Mouse (Mus musculus) limb, embryonic 13.5 days (tissue): ENCODE results near the gene Agfg1. TPM values are rescaled to one million over a fixed set of nuclear protein-coding genes. Genes with fewer than 3 reads are reported as not detected.

Source experiments
- ATAC-seq: fragments of 200-750 bp; cut with Nextera tagmentation; 2 replicates; pipeline ENCODE4 v1.8.0; 2017; ENCODE audit warnings: low read depth, moderate number of reproducible peaks, moderate TSS enrichment; ENCODE audit not compliant: low FRiP score
- H3K27ac ChIP-seq: fragments of 300-500 bp; sonication (generic); 2 replicates; pipeline ENCODE4 v1.5.1; 2015; ENCODE audit warnings: inconsistent platforms, mild to moderate bottlenecking, moderate library complexity
- H3K27me3 ChIP-seq: fragments of 300-500 bp; sonication (generic); 2 replicates; pipeline ENCODE4 v1.6.1; 2015; ENCODE audit warnings: mild to moderate bottlenecking, inconsistent platforms
- H3K36me3 ChIP-seq: fragments of 300-500 bp; sonication (generic); 2 replicates; pipeline ENCODE4 v1.6.1; 2015; ENCODE audit warnings: inconsistent platforms, mild to moderate bottlenecking, moderate library complexity
- H3K4me1 ChIP-seq: fragments of 300-500 bp; sonication (generic); 2 replicates; pipeline ENCODE4 v1.6.1; 2015; ENCODE audit warnings: inconsistent platforms
- H3K4me2 ChIP-seq: fragments of 300-500 bp; sonication (generic); replicated peaks from 2 replicates; pipeline ENCODE4 v1.6.1; 2015; ENCODE audit warnings: inconsistent platforms, mild to moderate bottlenecking, moderate library complexity
- H3K4me3 ChIP-seq: fragments of 300-500 bp; sonication (generic); 2 replicates; pipeline ENCODE4 v1.5.1; 2015; ENCODE audit warnings: moderate library complexity, mild to moderate bottlenecking, inconsistent platforms
- H3K9ac ChIP-seq: fragments of 300-500 bp; sonication (generic); 2 replicates; pipeline ENCODE4 v1.6.1; 2015; ENCODE audit warnings: mild to moderate bottlenecking, inconsistent platforms
- H3K9me3 ChIP-seq: fragments of 300-500 bp; sonication (generic); 2 replicates; pipeline ENCODE4 v1.6.1; 2016; ENCODE audit warnings: inconsistent platforms
- WGBS: fragments of 180-500 bp; shearing (Covaris S2); methylation state at CpG from one replicate; pipeline ENCODE4 v1.1.7; 2015; 5-methylcytosine and 5-hydroxymethylcytosine counted together
- polyA plus RNA-seq: library from polyadenylated mRNA; unstranded; fragments of >200 nt; fragmentation: Nextera tagmentation; extraction: Ambion mirVana; gene quantifications from 2 replicates; pipeline ENCODE4 v1.2.1, GENCODE M21; 2015

The Agfg1 gene
- 25.3 and 27.4 TPM in 2 replicates for polyA plus RNA-seq

- H3K9me3 ChIP-seq, result no peaks in the 10 kb centered on the region
- WGBS, result 0% methylated on average over 33 of the region's 34 CpGs
- no peaks in the 10 kb centered on the region for H3K27me3 ChIP-seq
- peak within 1 kb of the TSS; percentile 96 for H3K4me3 ChIP-seq
- peak within 1 kb of the TSS; percentile 89 for H3K4me2 ChIP-seq
- peak; percentile 90 for ATAC-seq
- H3K9ac ChIP-seq, result peak within 1 kb of the TSS; percentile 94
- H3K4me1 ChIP-seq, result peaks cover 14% of the 10 kb centered on the region
- peak within 1 kb of the TSS; percentile 75; the same call in 1 of the 2 replicates for H3K27ac ChIP-seq
- H3K36me3 ChIP-seq, result no peaks in the 10 kb centered on the region; the same call in 1 of the 2 replicates
These were observed at the start of gene Agfg1 for GRCm38 (mm10) chr1:82839296-82839613. Gene Agfg1, plus strand, starts transcription at chr1:82839483.

- no peaks in the 10 kb centered on the region for H3K9me3 ChIP-seq
- peaks cover 14% of the 10 kb centered on the region; the same call in 1 of the 2 replicates for H3K4me1 ChIP-seq
- no peaks in the 10 kb centered on the region for H3K27me3 ChIP-seq
- no peak overlapping the region for H3K4me3 ChIP-seq
- no peaks in the 10 kb centered on the region for H3K36me3 ChIP-seq
- ATAC-seq, result no peak
- H3K27ac ChIP-seq, result no peak overlapping the region
- H3K9ac ChIP-seq, result no peak overlapping the region
- 85% methylated on average over 11 of the region's 11 CpGs for WGBS
- H3K4me2 ChIP-seq, result no peak overlapping the region
These were observed 48.2 kb upstream of the Agfg1 start for GRCm38 (mm10) chr1:82791105-82791504.

GRCm38 (mm10) chr1:82792238-82792637 is 47.0 kb upstream of the Agfg1 start:
- no peak for ATAC-seq
- no peak overlapping the region for H3K27ac ChIP-seq
- H3K9me3 ChIP-seq, result no peaks in the 10 kb centered on the region
- no peaks in the 10 kb centered on the region for H3K36me3 ChIP-seq
- H3K4me3 ChIP-seq, result no peak overlapping the region
- peaks cover 14% of the 10 kb centered on the region; the same call in 1 of the 2 replicates for H3K4me1 ChIP-seq
- no peak overlapping the region for H3K4me2 ChIP-seq
- 88% methylated on average over 6 of the region's 6 CpGs for WGBS
- H3K27me3 ChIP-seq, result no peaks in the 10 kb centered on the region
- H3K9ac ChIP-seq, result no peak overlapping the region

GRCm38 (mm10) chr1:82793110-82793509 is 46.2 kb upstream of the Agfg1 start:
- no peaks in the 10 kb centered on the region for H3K27me3 ChIP-seq
- no peak overlapping the region for H3K4me2 ChIP-seq
- peaks cover 7% of the 10 kb centered on the region; the same call in 1 of the 2 replicates for H3K4me1 ChIP-seq
- ATAC-seq, result no peak
- no peak overlapping the region for H3K9ac ChIP-seq
- no peak overlapping the region for H3K27ac ChIP-seq
- H3K4me3 ChIP-seq, result no peak overlapping the region
- H3K9me3 ChIP-seq, result no peaks in the 10 kb centered on the region
- 86% methylated on average over 3 of the region's 3 CpGs for WGBS
- no peaks in the 10 kb centered on the region for H3K36me3 ChIP-seq

- 57% methylated on average over 4 of the region's 4 CpGs for WGBS
- Histone ChIP-seq H3K27ac (no peak overlapping the region), H3K9me3 (no peaks in the 10 kb centered on the region), H3K4me1 (peaks cover 6% of the 10 kb centered on the region; the same call in 1 of the 2 replicates), H3K9ac (no peak overlapping the region), H3K4me2 (no peak overlapping the region), H3K36me3 (no peaks in the 10 kb centered on the region), H3K27me3 (no peaks in the 10 kb centered on the region), H3K4me3 (no peak overlapping the region)
- no peak for ATAC-seq
These were observed 45.3 kb upstream of the Agfg1 start for GRCm38 (mm10) chr1:82793986-82794385.

- H3K36me3 ChIP-seq, result no peaks in the 10 kb centered on the region
- no peak overlapping the region for H3K9ac ChIP-seq
- H3K9me3 ChIP-seq, result no peaks in the 10 kb centered on the region
- H3K4me2 ChIP-seq, result no peak overlapping the region
- no peak for ATAC-seq
- no peak overlapping the region for H3K27ac ChIP-seq
- WGBS, result 72% methylated on average over 2 of the region's 2 CpGs
- no peak overlapping the region for H3K4me3 ChIP-seq
- no peaks in the 10 kb centered on the region for H3K27me3 ChIP-seq
- peaks cover 6% of the 10 kb centered on the region; the same call in 1 of the 2 replicates for H3K4me1 ChIP-seq
These were observed 44.1 kb upstream of the Agfg1 start for GRCm38 (mm10) chr1:82795211-82795610.

- peaks cover 6% of the 10 kb centered on the region; the same call in 1 of the 2 replicates for H3K4me1 ChIP-seq
- H3K9ac ChIP-seq, result no peak overlapping the region
- no peaks in the 10 kb centered on the region for H3K9me3 ChIP-seq
- H3K4me2 ChIP-seq, result no peak overlapping the region
- 62% methylated on average over 18 of the region's 18 CpGs for WGBS
- no peaks in the 10 kb centered on the region for H3K36me3 ChIP-seq
- no peaks in the 10 kb centered on the region for H3K27me3 ChIP-seq
- no peak overlapping the region for H3K4me3 ChIP-seq
- ATAC-seq, result no peak
- H3K27ac ChIP-seq, result no peak overlapping the region
These were observed 43.4 kb upstream of the Agfg1 start for GRCm38 (mm10) chr1:82795702-82796443.

- no peak overlapping the region for H3K27ac ChIP-seq
- WGBS, result 94% methylated on average over 4 of the region's 4 CpGs
- peaks cover 6% of the 10 kb centered on the region; the same call in 1 of the 2 replicates for H3K4me1 ChIP-seq
- H3K27me3 ChIP-seq, result no peaks in the 10 kb centered on the region
- no peak for ATAC-seq
- no peak overlapping the region for H3K9ac ChIP-seq
- H3K4me2 ChIP-seq, result no peak overlapping the region
- H3K36me3 ChIP-seq, result no peaks in the 10 kb centered on the region
- H3K9me3 ChIP-seq, result no peaks in the 10 kb centered on the region
- no peak overlapping the region for H3K4me3 ChIP-seq
These were observed 42.2 kb upstream of the Agfg1 start for GRCm38 (mm10) chr1:82797088-82797487.

GRCm38 (mm10) chr1:82798304-82798703 is 41.0 kb upstream of the Agfg1 start:
- no peak overlapping the region for H3K9ac ChIP-seq
- no peak overlapping the region for H3K4me2 ChIP-seq
- peaks cover 6% of the 10 kb centered on the region; the same call in 1 of the 2 replicates for H3K4me1 ChIP-seq
- no peaks in the 10 kb centered on the region for H3K9me3 ChIP-seq
- ATAC-seq, result no peak
- H3K36me3 ChIP-seq, result no peaks in the 10 kb centered on the region
- H3K27me3 ChIP-seq, result no peaks in the 10 kb centered on the region
- no peak overlapping the region for H3K27ac ChIP-seq
- no peak overlapping the region for H3K4me3 ChIP-seq
- 38% methylated on average over 5 of the region's 5 CpGs for WGBS

- Histone ChIP-seq H3K4me1 (peaks cover 6% of the 10 kb centered on the region; the same call in 1 of the 2 replicates), H3K9me3 (no peaks in the 10 kb centered on the region; the same call in 1 of the 2 replicates), H3K27me3 (no peaks in the 10 kb centered on the region), H3K4me3 (no peak overlapping the region), H3K4me2 (no peak overlapping the region), H3K9ac (no peak overlapping the region), H3K36me3 (no peaks in the 10 kb centered on the region), H3K27ac (no peak overlapping the region)
- 67% methylated on average over 4 of the region's 4 CpGs for WGBS
- no peak for ATAC-seq
These were observed 40.4 kb upstream of the Agfg1 start for GRCm38 (mm10) chr1:82798922-82799321.

- H3K27me3 ChIP-seq, result no peaks in the 10 kb centered on the region
- no peak for ATAC-seq
- H3K4me1 ChIP-seq, result no peaks in the 10 kb centered on the region
- H3K36me3 ChIP-seq, result no peaks in the 10 kb centered on the region
- H3K9me3 ChIP-seq, result no peaks in the 10 kb centered on the region; the same call in 1 of the 2 replicates
- no peak overlapping the region for H3K4me2 ChIP-seq
- WGBS, result 77% methylated on average over 12 of the region's 12 CpGs
- H3K27ac ChIP-seq, result no peak overlapping the region
- H3K4me3 ChIP-seq, result no peak overlapping the region
- H3K9ac ChIP-seq, result no peak overlapping the region
These were observed 38.0 kb upstream of the Agfg1 start for GRCm38 (mm10) chr1:82801105-82801783.

GRCm38 (mm10) chr1:82803608-82804007 is 35.7 kb upstream of the Agfg1 start:
- ATAC-seq, result no peak
- Histone ChIP-seq H3K27ac (no peak overlapping the region), H3K9ac (no peak overlapping the region), H3K36me3 (no peaks in the 10 kb centered on the region), H3K4me3 (no peak overlapping the region), H3K9me3 (no peaks in the 10 kb centered on the region; the same call in 1 of the 2 replicates), H3K4me1 (no peaks in the 10 kb centered on the region), H3K27me3 (no peaks in the 10 kb centered on the region), H3K4me2 (no peak overlapping the region)
- WGBS, result 77% methylated on average over 7 of the region's 7 CpGs
